Mouse (Mus musculus): ENCODE data around the gene Efcab14. TPM values are rescaled to one million over a fixed set of nuclear protein-coding genes. Genes with fewer than 3 reads are reported as not detected.

Gene Efcab14
- 29.5 and 33.5 TPM in 2 replicates for polyA plus RNA-seq (2012; rRNA removed)

DNA sequence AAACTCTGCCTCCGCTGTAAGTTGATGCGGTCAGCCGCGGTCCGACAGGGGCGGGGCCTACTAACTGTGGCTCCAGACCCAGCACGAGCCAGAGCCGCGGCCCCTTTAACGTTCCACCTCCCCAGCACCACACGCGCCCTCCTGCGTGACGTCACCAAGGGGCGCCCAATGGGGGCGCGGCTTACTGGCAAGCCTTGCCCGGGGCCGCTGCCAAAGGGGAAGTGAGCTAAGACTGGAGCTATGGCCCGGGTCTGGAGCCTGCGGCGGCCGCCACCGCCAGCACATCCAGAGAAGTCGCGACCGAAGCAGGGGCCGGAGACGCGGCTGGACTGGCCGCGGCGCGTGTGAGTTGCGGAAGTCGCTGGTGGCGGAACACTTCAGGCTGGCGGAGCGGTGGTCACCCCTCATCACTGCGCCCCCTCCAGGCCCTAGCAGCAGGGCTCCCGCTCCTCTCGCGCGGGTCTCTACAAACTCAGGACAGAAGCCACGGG is at the start of gene Efcab14:
Gene Efcab14, plus strand, starts transcription at position 194 of the 491 bp plus-strand sequence.

GRCm38 (mm10) chr4:115780918-115781317 is 43.4 kb downstream of the Efcab14 start, which contains the start of gene Tex38:
Tex38 (minus strand) TSS chr4:115781018.

GRCm38 (mm10) chr4:115784769-115785510 is 47.4 kb downstream of the Efcab14 start, which contains the start of gene Atpaf1:
Atpaf1 (plus strand) TSS chr4:115784812.

Other genes starting within 250 kb of the Efcab14 start
- 0.41 TPM in 1 of 2 replicates, not detected in the other for gene Cyp4a14, start 241.6 kb upstream of the Efcab14 start, polyA plus RNA-seq (2012; rRNA removed)
- gene Cyp4a10, start 219.5 kb upstream of the Efcab14 start, polyA plus RNA-seq (2012; rRNA removed) = 0.18 and 0.32 TPM in 2 replicates
- gene Cyp4a31, start 174.1 kb upstream of the Efcab14 start, polyA plus RNA-seq (2012; rRNA removed) = not detected in 2 replicates
- not detected in 2 replicates for gene Cyp4a32, start 136.8 kb upstream of the Efcab14 start, polyA plus RNA-seq (2012; rRNA removed)
- gene Cyp4b1, start 90.0 kb upstream of the Efcab14 start, polyA plus RNA-seq (2012; rRNA removed) = 17.8 and 18.7 TPM in 2 replicates
- 0.21 and 0.38 TPM in 2 replicates for gene Tex38, start 43.3 kb downstream of the Efcab14 start, polyA plus RNA-seq (2012; rRNA removed)
- 74.9 and 134 TPM in 2 replicates for gene Atpaf1, start 47.1 kb downstream of the Efcab14 start, polyA plus RNA-seq (2012; rRNA removed)
- gene Mob3c, start 90.3 kb downstream of the Efcab14 start, polyA plus RNA-seq (2012; rRNA removed) = 49.3 and 54.2 TPM in 2 replicates
- 54.0 and 58.6 TPM in 2 replicates for gene Mknk1, start 101.5 kb downstream of the Efcab14 start, polyA plus RNA-seq (2012; rRNA removed)
- gene Kncn, start 146.7 kb downstream of the Efcab14 start, polyA plus RNA-seq (2012; rRNA removed) = 0.07 TPM in 1 of 2 replicates, not detected in the other
- gene 6430628N08Rik, start 152.9 kb downstream of the Efcab14 start, polyA plus RNA-seq (2012; rRNA removed) = not detected in 2 replicates
- gene Dmbx1, start 202.2 kb downstream of the Efcab14 start, polyA plus RNA-seq (2012; rRNA removed) = 0.15 and 0.16 TPM in 2 replicates